ENCODE assay signal across 11 mouse cellular contexts in genomic region chr15:99083258-99083657, GRCm38 (mm10). TPM values are rescaled to one million over a fixed set of nuclear protein-coding genes. Genes with fewer than 3 reads are reported as not detected.
DNase-seq lines count a peak whose midpoint lies in the region; TF ChIP-seq lines count a peak whose summit lies in the region.
"Had no signal": no experiment of that assay in that cellular context is flagged by ENCODE, and none has a peak within 500 bp of the region (broad histone marks: within the 10 kb centered on the region; RNA-seq: fewer than 3 reads in every experiment).

No protein-coding gene starts in this region.

- intact Hi-C loops in gastrocnemius, postnatal 36 days (cut with DNase I) = no loop called here

- no peak for TF ChIP-seq POLR2A in bone marrow, adult 2 months (IDR thresholded peaks at IDR 0.05; ENCODE audit: borderline replicate concordance, control insufficient read depth, low read depth, low read length)

- 53% methylated on average over 9 of the region's 9 CpGs for whole genome bisulfite sequencing in bone marrow, adult 2 months

- peak; percentile 46 for DNase-seq in gastrocnemius, postnatal 10 days
- no peak for DNase-seq in gastrocnemius, postnatal 36 days
- peak; percentile 46 to 55 for DNase-seq in right cerebral cortex, adult 2 months (ENCODE audit: low spot score in 2 of 2)
- no peak for DNase-seq in right cerebral cortex, adult 18-20 months
- DNase-seq in kidney, postnatal 25 days = peak; percentile 73 to 75
- DNase-seq in retina, embryonic 14.5 days (ENCODE audit: low spot score) = peak; percentile 75
- DNase-seq in ovary, postnatal 10 days (ENCODE audit: low spot score) = no peak

- H3K4me3 ChIP-seq in bone marrow, adult 2 months (replicated peaks; ENCODE audit: control insufficient read depth, low read depth, low read length) = no peak overlapping the region
- H3K4me3 ChIP-seq: hindbrain, embryonic 15.5 days; myocyte had no signal

- TF ChIP-seq CTCF in bone marrow, adult 2 months (IDR thresholded peaks at IDR 0.05; ENCODE audit: control insufficient read depth, insufficient read depth, low read length) = peak; percentile 66

- H3K4me1 ChIP-seq in bone marrow, adult 2 months (ENCODE audit: control insufficient read depth, insufficient read depth, low read length) = no peaks in the 10 kb centered on the region

- H3K27ac ChIP-seq in bone marrow, adult 2 months (ENCODE audit: control insufficient read depth, insufficient read depth, low read depth, low read length, poor library complexity) = no peak overlapping the region
- H3K27ac ChIP-seq: hindbrain, embryonic 15.5 days had no signal

RNA-seq across cellular contexts. Expression of gene C1ql4, which starts 4.4 kb away (rescaled TPM):
- not detected for total RNA-seq in gastrocnemius, postnatal 10 days (2021)
- total RNA-seq in gastrocnemius, postnatal 36 days (2021) = not detected
- 0.66 and 2.4 TPM in 2 replicates for polyA plus RNA-seq in bone marrow, adult 2 months (2011; ENCODE audit: insufficient read depth, insufficient read length, low replicate concordance, missing spikeins)
- total RNA-seq: adrenal gland, adult 18-20 months had no signal

RNA-seq across cellular contexts. Expression of gene Troap, which starts 8.9 kb away (rescaled TPM):
- 1 to 10 TPM; 2.5 to 4.6 TPM for total RNA-seq in gastrocnemius, postnatal 10 days (2021)
- total RNA-seq in gastrocnemius, postnatal 36 days (2021) = under 1 TPM; 0.62 to 0.69 TPM
- polyA plus RNA-seq in bone marrow, adult 2 months (2011; ENCODE audit: insufficient read depth, insufficient read length, low replicate concordance, missing spikeins) = 94.5 and 103 TPM in 2 replicates
- total RNA-seq: adrenal gland, adult 18-20 months had no signal

RNA-seq across cellular contexts. Expression of gene Dnajc22, which starts 9.7 kb away (rescaled TPM):
- total RNA-seq in gastrocnemius, postnatal 10 days (2021) = under 1 TPM in 1 of 2 experiments, not detected in 1; 0.50 TPM
- total RNA-seq in gastrocnemius, postnatal 36 days (2021) = under 1 TPM in 1 of 2 experiments, not detected in 1; 0.27 TPM
- 1.6 TPM in 1 of 2 replicates, not detected in the other for polyA plus RNA-seq in bone marrow, adult 2 months (2011; ENCODE audit: insufficient read depth, insufficient read length, low replicate concordance, missing spikeins)

RNA-seq across cellular contexts. Expression of gene Prph, which starts 28.3 kb away (rescaled TPM):
- 1 to 10 TPM; 1.7 to 2.0 TPM for total RNA-seq in gastrocnemius, postnatal 10 days (2021)
- 1 to 10 TPM in 1 of 2 experiments, under 1 TPM in 1; 0.42 to 1.2 TPM for total RNA-seq in gastrocnemius, postnatal 36 days (2021)
- polyA plus RNA-seq in bone marrow, adult 2 months (2011; ENCODE audit: insufficient read depth, insufficient read length, low replicate concordance, missing spikeins) = not detected in 2 replicates

RNA-seq across cellular contexts. Expression of gene Spats2, which starts 42.5 kb away (rescaled TPM):
- 10 to 100 TPM; 12.3 to 14.5 TPM for total RNA-seq in gastrocnemius, postnatal 10 days (2021)
- 1 to 10 TPM; 3.8 to 3.9 TPM for total RNA-seq in gastrocnemius, postnatal 36 days (2021)
- 0.52 and 2.5 TPM in 2 replicates for polyA plus RNA-seq in bone marrow, adult 2 months (2011; ENCODE audit: insufficient read depth, insufficient read length, low replicate concordance, missing spikeins)

Comparison
In these comparisons a context has a peak if more than half of its experiments do, and no peak if none do; other contexts are left out.
1. DNase-seq: peak in gastrocnemius, postnatal 10 days (single experiment), right cerebral cortex, adult 2 months (2 of 2), kidney, postnatal 25 days (2 of 2) and retina, embryonic 14.5 days (single experiment); none in gastrocnemius, postnatal 36 days (0 of 2), right cerebral cortex, adult 18-20 months (single experiment) and ovary, postnatal 10 days (single experiment).